Mouse (Mus musculus): ENCODE data around the gene Pkn2.

GRCm38 (mm10) chr3:142834761-142835160, 47.0 kb downstream of the Pkn2 start:
- no peak for TF ChIP-seq CTCF (IDR thresholded peaks at IDR 0.05; ENCODE audit: control insufficient read depth, insufficient read depth, insufficient replicate concordance, low read depth, low read length)
- TF ChIP-seq POLR2A (IDR thresholded peaks at IDR 0.05; ENCODE audit: control insufficient read depth, low read depth, low read length) = no peak

Measured in testis, adult 2 months (tissue).